Mouse (Mus musculus): Measurements from ENCODE around the gene Cd101. TPM values are rescaled to one million over a fixed set of nuclear protein-coding genes. Genes with fewer than 3 reads are reported as not detected.

The Cd101 gene
- polyA plus RNA-seq, 1 experiment = 7.8 TPM

- Histone ChIP-seq H3K4me1 (ENCODE audit: control insufficient read depth, insufficient read depth, low read length) (peaks cover 3% of the 10 kb centered on the region; the same call in 1 of the 2 replicates), H3K27ac (ENCODE audit: control insufficient read depth, insufficient read depth, low read depth, low read length, poor library complexity) (peak overlapping the region; percentile 45; the same call in 1 of the 2 replicates), H3K4me3 (replicated peaks; ENCODE audit: control insufficient read depth, low read depth, low read length) (no peak overlapping the region)
- WGBS = 49% methylated on average over 5 of the region's 5 CpGs
- TF ChIP-seq POLR2A (IDR thresholded peaks at IDR 0.05; ENCODE audit: borderline replicate concordance, control insufficient read depth, low read depth, low read length) (no peak), CTCF (IDR thresholded peaks at IDR 0.05; ENCODE audit: control insufficient read depth, insufficient read depth, low read length) (no peak)
Measured at GRCm38 (mm10) chr3:101011203-101011600, 18.2 kb downstream of the Cd101 start.

DNA sequence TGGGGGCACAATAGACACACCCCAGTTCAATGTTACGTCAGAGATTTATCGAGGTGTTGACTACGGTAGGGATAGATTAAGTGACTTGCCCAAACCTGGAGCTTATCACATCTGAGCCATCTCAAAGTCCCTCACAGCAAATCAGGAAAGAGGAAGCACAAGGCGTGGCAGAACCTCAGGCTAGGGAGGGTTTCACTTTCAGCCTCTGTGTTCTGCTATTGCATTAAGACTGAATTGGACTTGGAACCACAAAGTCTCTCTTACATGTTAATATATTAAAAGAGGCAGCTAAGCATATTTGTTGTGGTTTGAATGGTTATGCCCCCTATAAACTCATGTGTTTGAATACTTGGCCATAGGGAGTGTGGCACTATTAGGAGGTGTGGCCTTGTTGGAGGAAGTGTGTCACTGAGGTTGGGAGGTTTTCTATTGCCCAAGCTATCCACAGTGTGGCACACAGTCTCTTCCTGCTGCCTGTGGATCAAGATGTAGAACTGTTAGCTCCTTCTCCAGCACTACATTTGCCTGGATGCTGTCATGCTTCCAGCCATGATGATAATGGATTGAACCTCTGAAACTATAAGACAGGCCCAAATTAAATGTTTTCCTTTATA is 18.7 kb downstream of the Cd101 start:
- TF ChIP-seq CTCF (IDR thresholded peaks at IDR 0.05; ENCODE audit: control insufficient read depth, insufficient read depth, low read length) (no peak), POLR2A (IDR thresholded peaks at IDR 0.05; ENCODE audit: borderline replicate concordance, control insufficient read depth, low read depth, low read length) (no peak)
- 2% methylated on average over 4 of the region's 4 CpGs for WGBS
- H3K27ac ChIP-seq (ENCODE audit: control insufficient read depth, insufficient read depth, low read depth, low read length, poor library complexity) = peak overlapping the region; percentile 45; the same call in 1 of the 2 replicates

GRCm38 (mm10) chr3:101007112-101007782 is 22.1 kb downstream of the Cd101 start:
- H3K4me1 ChIP-seq (ENCODE audit: control insufficient read depth, insufficient read depth, low read length) = peaks cover 10% of the 10 kb centered on the region
- H3K4me3 ChIP-seq (replicated peaks; ENCODE audit: control insufficient read depth, low read depth, low read length) = no peak overlapping the region
- no peak for TF ChIP-seq POLR2A (IDR thresholded peaks at IDR 0.05; ENCODE audit: borderline replicate concordance, control insufficient read depth, low read depth, low read length)
- TF ChIP-seq CTCF (IDR thresholded peaks at IDR 0.05; ENCODE audit: control insufficient read depth, insufficient read depth, low read length) = no peak
- no peak overlapping the region for H3K27ac ChIP-seq (ENCODE audit: control insufficient read depth, insufficient read depth, low read depth, low read length, poor library complexity)
- WGBS = 62% methylated on average over 5 of the region's 5 CpGs

More for the DNA sequence above, 18.7 kb downstream of the Cd101 start:
- Histone ChIP-seq H3K4me3 (replicated peaks; ENCODE audit: control insufficient read depth, low read depth, low read length) (no peak overlapping the region), H3K4me1 (ENCODE audit: control insufficient read depth, insufficient read depth, low read length) (peaks cover 3% of the 10 kb centered on the region; the same call in 1 of the 2 replicates)

DNA sequence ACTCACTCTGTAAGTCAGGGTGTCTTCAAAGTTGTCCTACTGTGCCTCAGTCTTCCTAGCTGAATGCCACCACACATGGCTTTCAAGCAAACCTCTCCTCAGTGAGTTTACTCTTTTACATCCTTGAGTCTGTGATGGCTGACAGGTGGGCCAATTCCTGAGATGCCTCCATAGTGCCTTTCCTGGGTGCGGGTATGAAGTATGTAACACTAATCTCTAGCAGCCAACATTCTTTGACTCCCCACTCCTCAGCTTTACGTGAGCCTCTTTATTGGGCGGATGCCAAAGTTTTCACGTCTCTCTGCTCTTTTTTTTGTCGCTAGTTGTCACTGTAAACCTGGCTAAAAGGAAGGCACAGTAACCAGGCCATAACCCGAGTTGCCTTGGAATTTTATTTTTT is 24.0 kb downstream of the Cd101 start:
- no peak overlapping the region for H3K4me3 ChIP-seq (replicated peaks; ENCODE audit: control insufficient read depth, low read depth, low read length)
- TF ChIP-seq POLR2A (IDR thresholded peaks at IDR 0.05; ENCODE audit: borderline replicate concordance, control insufficient read depth, low read depth, low read length) = no peak
- TF ChIP-seq CTCF (IDR thresholded peaks at IDR 0.05; ENCODE audit: control insufficient read depth, insufficient read depth, low read length) = no peak
- WGBS = 79% methylated on average over 6 of the region's 6 CpGs

GRCm38 (mm10) chr3:101003575-101004356 is 25.6 kb downstream of the Cd101 start:
- Histone ChIP-seq H3K4me1 (ENCODE audit: control insufficient read depth, insufficient read depth, low read length) (peaks cover 9% of the 10 kb centered on the region), H3K4me3 (replicated peaks; ENCODE audit: control insufficient read depth, low read depth, low read length) (no peak overlapping the region), H3K27ac (ENCODE audit: control insufficient read depth, insufficient read depth, low read depth, low read length, poor library complexity) (peak overlapping the region; percentile 61)
- 19% methylated on average over 15 of the region's 15 CpGs for WGBS
- TF ChIP-seq POLR2A (IDR thresholded peaks at IDR 0.05; ENCODE audit: borderline replicate concordance, control insufficient read depth, low read depth, low read length) (no peak), CTCF (IDR thresholded peaks at IDR 0.05; ENCODE audit: control insufficient read depth, insufficient read depth, low read length) (no peak)

More for the DNA sequence above, 24.0 kb downstream of the Cd101 start:
- Histone ChIP-seq H3K27ac (ENCODE audit: control insufficient read depth, insufficient read depth, low read depth, low read length, poor library complexity) (no peak overlapping the region), H3K4me1 (ENCODE audit: control insufficient read depth, insufficient read depth, low read length) (peaks cover 7% of the 10 kb centered on the region)

- WGBS = 53% methylated on average over 2 of the region's 2 CpGs
- Histone ChIP-seq H3K4me1 (ENCODE audit: control insufficient read depth, insufficient read depth, low read length) (peaks cover 11% of the 10 kb centered on the region), H3K27ac (ENCODE audit: control insufficient read depth, insufficient read depth, low read depth, low read length, poor library complexity) (no peak overlapping the region), H3K4me3 (replicated peaks; ENCODE audit: control insufficient read depth, low read depth, low read length) (no peak overlapping the region)
- TF ChIP-seq POLR2A (IDR thresholded peaks at IDR 0.05; ENCODE audit: borderline replicate concordance, control insufficient read depth, low read depth, low read length) (no peak), CTCF (IDR thresholded peaks at IDR 0.05; ENCODE audit: control insufficient read depth, insufficient read depth, low read length) (no peak)
Measured at GRCm38 (mm10) chr3:100999732-101000131, 29.6 kb downstream of the Cd101 start.

GRCm38 (mm10) chr3:100998904-100999340 is 30.4 kb downstream of the Cd101 start:
- no peak overlapping the region for H3K27ac ChIP-seq (ENCODE audit: control insufficient read depth, insufficient read depth, low read depth, low read length, poor library complexity)
- no peak overlapping the region for H3K4me3 ChIP-seq (replicated peaks; ENCODE audit: control insufficient read depth, low read depth, low read length)
- 24% methylated on average over 6 of the region's 6 CpGs for WGBS
- peaks cover 11% of the 10 kb centered on the region for H3K4me1 ChIP-seq (ENCODE audit: control insufficient read depth, insufficient read depth, low read length)
- TF ChIP-seq CTCF (IDR thresholded peaks at IDR 0.05; ENCODE audit: control insufficient read depth, insufficient read depth, low read length) (peak; percentile 90), POLR2A (IDR thresholded peaks at IDR 0.05; ENCODE audit: borderline replicate concordance, control insufficient read depth, low read depth, low read length) (no peak)

All from bone marrow, adult 2 months (tissue).